Mouse (Mus musculus) midbrain, embryonic 14.5 days (tissue): Measurements from ENCODE around the gene Dnajb6. TPM values are rescaled to one million over a fixed set of nuclear protein-coding genes. Genes with fewer than 3 reads are reported as not detected.
"Not testable (repeated sequence)": the region's sequence is repeated elsewhere in the genome, so short reads cannot be mapped to it uniquely, and the experiment has no call there.

Source experiments
- ATAC-seq: fragments of 200-750 bp; cut with Nextera tagmentation; 2 replicates; pipeline ENCODE4 v1.8.0; 2017; ENCODE audit warnings: moderate number of reproducible peaks, moderate library complexity; ENCODE audit not compliant: low FRiP score, low TSS enrichment
- DNase-seq: peaks from one replicate; pipeline ENCODE4 v3.0.0-alpha.2; 2015
- H3K27ac ChIP-seq: fragments of 300-500 bp; sonication (generic); replicated peaks from 2 replicates; pipeline ENCODE4 v1.5.1; 2014; ENCODE audit warnings: mild to moderate bottlenecking, low read depth, low read length, moderate library complexity
- H3K27me3 ChIP-seq: fragments of 300-500 bp; sonication (generic); 2 replicates; pipeline ENCODE4 v1.6.1; 2014; ENCODE audit warnings: low read length, control low read depth, mixed read lengths; ENCODE audit not compliant: control insufficient read depth, insufficient read depth
- H3K36me3 ChIP-seq: fragments of 300-500 bp; sonication (generic); 2 replicates; pipeline ENCODE4 v1.6.1; 2014; ENCODE audit warnings: low read length, control low read depth; ENCODE audit not compliant: control insufficient read depth, insufficient read depth
- H3K4me1 ChIP-seq: fragments of 300-500 bp; sonication (generic); 2 replicates; pipeline ENCODE4 v1.6.1; 2014; ENCODE audit warnings: mild to moderate bottlenecking, antibody characterized with exemption, low read length, control low read depth; ENCODE audit not compliant: control insufficient read depth, insufficient read depth
- H3K4me2 ChIP-seq: fragments of 300-500 bp; sonication (generic); 2 replicates; pipeline ENCODE4 v1.6.1; 2014; ENCODE audit warnings: mild to moderate bottlenecking, low read length, moderate library complexity
- H3K4me3 ChIP-seq: fragments of 300-500 bp; sonication (generic); replicated peaks from 2 replicates; pipeline ENCODE4 v1.5.1; 2014; ENCODE audit warnings: low read depth, low read length
- H3K9ac ChIP-seq: fragments of 300-500 bp; sonication (generic); replicated peaks from 2 replicates; pipeline ENCODE4 v1.6.1; 2014; ENCODE audit warnings: mild to moderate bottlenecking, low read length, moderate library complexity
- H3K9me3 ChIP-seq: fragments of 300-500 bp; sonication (generic); 2 replicates; pipeline ENCODE4 v1.6.1; 2016; ENCODE audit warnings: low read length, control low read depth, mixed read lengths; ENCODE audit not compliant: control insufficient read depth
- WGBS: fragments of 180-500 bp; shearing (Covaris S2); extraction: QIAGEN DNeasy Blood & Tissue Kit; methylation state at CpG from one replicate; pipeline ENCODE4 v1.1.7; 2014; 5-methylcytosine and 5-hydroxymethylcytosine counted together
- polyA plus RNA-seq: library from polyadenylated mRNA; unstranded; fragments of >200 nt; fragmentation: Nextera tagmentation; extraction: Ambion mirVana; gene quantifications from 2 replicates; pipeline ENCODE4 v1.2.1, GENCODE M21; 2014

Dnajb6 gene
- polyA plus RNA-seq, 1 experiment from 2014 or later: 353 TPM

- Histone ChIP-seq H3K27me3 (no peaks in the 10 kb centered on the region), H3K4me1 (no peaks in the 10 kb centered on the region), H3K36me3 (peaks cover 33% of the 10 kb centered on the region), H3K9me3 (no peaks in the 10 kb centered on the region), H3K4me2 (no peak overlapping the region), H3K4me3 (no peak overlapping the region), H3K27ac (no peak overlapping the region), H3K9ac (no peak overlapping the region)
- ATAC-seq (no peak), DNase-seq (no peak)
- 89% methylated on average over 13 of the region's 13 CpGs for WGBS
Observed at GRCm38 (mm10) chr5:29773460-29774150, 38.1 kb downstream of the Dnajb6 start.

- Histone ChIP-seq H3K9ac (no peak overlapping the region), H3K27ac (no peak overlapping the region), H3K4me1 (no peaks in the 10 kb centered on the region), H3K9me3 (no peaks in the 10 kb centered on the region), H3K4me3 (no peak overlapping the region), H3K4me2 (no peak overlapping the region), H3K36me3 (peaks cover 35% of the 10 kb centered on the region), H3K27me3 (no peaks in the 10 kb centered on the region)
- WGBS: 94% methylated on average over 5 of the region's 5 CpGs
- ATAC-seq: no peak
- DNase-seq: no peak
Observed at GRCm38 (mm10) chr5:29775437-29775836, 39.9 kb downstream of the Dnajb6 start.

- Histone ChIP-seq H3K27ac (no peak overlapping the region), H3K27me3 (no peaks in the 10 kb centered on the region), H3K9ac (no peak overlapping the region), H3K9me3 (no peaks in the 10 kb centered on the region), H3K4me2 (no peak overlapping the region), H3K4me3 (no peak overlapping the region), H3K36me3 (peaks cover 33% of the 10 kb centered on the region), H3K4me1 (no peaks in the 10 kb centered on the region)
- no peak for ATAC-seq
- no peak for DNase-seq
- 95% methylated on average over 6 of the region's 6 CpGs for WGBS
Observed at GRCm38 (mm10) chr5:29778029-29778428, 42.5 kb downstream of the Dnajb6 start.

- H3K4me3 ChIP-seq, H3K9me3 ChIP-seq, ATAC-seq, DNase-seq, H3K27me3 ChIP-seq, H3K4me1 ChIP-seq, H3K27ac ChIP-seq, H3K4me2 ChIP-seq, H3K9ac ChIP-seq: not testable (repeated sequence)
- WGBS: 99% methylated on average over 9 of the region's 9 CpGs
- H3K36me3 ChIP-seq: peaks cover 24% of the 10 kb centered on the region
Observed at GRCm38 (mm10) chr5:29779733-29780132, 44.2 kb downstream of the Dnajb6 start.

- Histone ChIP-seq H3K4me1 (no peaks in the 10 kb centered on the region), H3K27ac (no peak overlapping the region), H3K9me3 (no peaks in the 10 kb centered on the region), H3K27me3 (no peaks in the 10 kb centered on the region), H3K36me3 (peaks cover 24% of the 10 kb centered on the region), H3K9ac (no peak overlapping the region), H3K4me2 (no peak overlapping the region), H3K4me3 (no peak overlapping the region)
- ATAC-seq (no peak), DNase-seq (no peak)
- 95% methylated on average over 3 of the region's 3 CpGs for WGBS
Observed at GRCm38 (mm10) chr5:29782261-29782660, 46.8 kb downstream of the Dnajb6 start.

GRCm38 (mm10) chr5:29784906-29785305 lies 49.4 kb downstream of the Dnajb6 start:
- not testable (repeated sequence) for DNase-seq, H3K27ac ChIP-seq, H3K4me3 ChIP-seq, H3K9me3 ChIP-seq, H3K27me3 ChIP-seq, H3K9ac ChIP-seq, ATAC-seq, H3K4me2 ChIP-seq, H3K36me3 ChIP-seq, H3K4me1 ChIP-seq
- WGBS: 95% methylated on average over 9 of the region's 13 CpGs

GRCm38 (mm10) chr5:29785953-29786352 lies 50.5 kb downstream of the Dnajb6 start:
- not testable (repeated sequence) for H3K36me3 ChIP-seq, H3K27me3 ChIP-seq, H3K4me3 ChIP-seq, H3K9me3 ChIP-seq, H3K9ac ChIP-seq, H3K4me2 ChIP-seq, H3K27ac ChIP-seq, H3K4me1 ChIP-seq, ATAC-seq, DNase-seq
- whole genome bisulfite sequencing: 96% methylated on average over 1 of the region's 11 CpGs

- DNase-seq, H3K9ac ChIP-seq, ATAC-seq: not testable (repeated sequence)
Observed at GRCm38 (mm10) chr5:29794933-29795332, 59.4 kb downstream of the Dnajb6 start.

GRCm38 (mm10) chr5:29808940-29809339 lies 73.5 kb downstream of the Dnajb6 start:
- ATAC-seq (no peak), DNase-seq (no peak)
- Histone ChIP-seq H3K27me3 (no peaks in the 10 kb centered on the region), H3K4me3 (no peak overlapping the region), H3K9me3 (no peaks in the 10 kb centered on the region), H3K27ac (no peak overlapping the region), H3K9ac (no peak overlapping the region), H3K4me2 (no peak overlapping the region), H3K4me1 (no peaks in the 10 kb centered on the region), H3K36me3 (no peaks in the 10 kb centered on the region)
- 90% methylated on average over 1 of the region's 1 CpGs for WGBS

More at GRCm38 (mm10) chr5:29794933-29795332, 59.4 kb downstream of the Dnajb6 start:
- H3K36me3 ChIP-seq, H3K4me2 ChIP-seq, H3K4me1 ChIP-seq, H3K27me3 ChIP-seq, H3K9me3 ChIP-seq, H3K27ac ChIP-seq, H3K4me3 ChIP-seq: not testable (repeated sequence)
- WGBS: 95% methylated on average over 5 of the region's 8 CpGs
